Mouse (Mus musculus) ES-E14 (cell line): ENCODE results near the gene Smim20.

Experiments used
- CHD2 ChIP-seq: IDR thresholded peaks from 2 replicates; pipeline ENCODE4 v1.6.1; 2014; ENCODE audit warnings: mild to moderate bottlenecking, low read depth, low read length, inconsistent platforms
- MAFK ChIP-seq: IDR thresholded peaks from 2 replicates; pipeline ENCODE4 v1.6.1; 2014; ENCODE audit warnings: mild to moderate bottlenecking, low read depth, low read length, inconsistent platforms; ENCODE audit not compliant: insufficient read depth
- ZNF384 ChIP-seq: IDR thresholded peaks from 2 replicates; pipeline ENCODE4 v1.6.1; 2012; ENCODE audit warnings: low read depth, low read length, inconsistent platforms

GRCm38 (mm10) chr5:53258038-53258786, 8.7 kb upstream of the Smim20 start:
- TF ChIP-seq ZNF384 (no peak), CHD2 (no peak), MAFK (no peak)
